Mouse (Mus musculus): ENCODE measurements around the gene Gpr137c.
A peak's percentile ranks its signal among the peaks of the same experiment; 100 is the strongest.

The Gpr137c gene

GRCm38 (mm10) chr14:45307630-45308328, 88.3 kb downstream of the Gpr137c start:
- Histone ChIP-seq H3K9me3 (ENCODE audit: low read length) (no peaks in the 10 kb centered on the region), H3K4me3 (replicated peaks; ENCODE audit: low read length) (no peak overlapping the region), H3K27me3 (ENCODE audit: insufficient read depth, low read length) (no peaks in the 10 kb centered on the region), H3K4me1 (replicated peaks; ENCODE audit: low read depth, low read length) (peaks cover 28% of the 10 kb centered on the region), H3K36me3 (ENCODE audit: insufficient read depth, low read length) (peaks cover 31% of the 10 kb centered on the region)
- TF ChIP-seq NANOG (IDR thresholded peaks at IDR 0.05; ENCODE audit: borderline replicate concordance, low read length), result no peak
- TF ChIP-seq POU5F1 (IDR thresholded peaks at IDR 0.05; ENCODE audit: borderline replicate concordance, low read length), result no peak
- no peak for TF ChIP-seq CTCF (conservative IDR thresholded peaks at IDR 0.05; ENCODE audit: low read length)

GRCm38 (mm10) chr14:45309646-45310045, 90.1 kb downstream of the Gpr137c start:
- H3K4me1 ChIP-seq (replicated peaks; ENCODE audit: low read depth, low read length), result peaks cover 42% of the 10 kb centered on the region
- H3K9me3 ChIP-seq (ENCODE audit: low read length), result no peaks in the 10 kb centered on the region
- no peaks in the 10 kb centered on the region for H3K27me3 ChIP-seq (ENCODE audit: insufficient read depth, low read length)
- peaks cover 24% of the 10 kb centered on the region for H3K36me3 ChIP-seq (ENCODE audit: insufficient read depth, low read length)
- TF ChIP-seq NANOG (IDR thresholded peaks at IDR 0.05; ENCODE audit: borderline replicate concordance, low read length) (no peak), CTCF (conservative IDR thresholded peaks at IDR 0.05; ENCODE audit: low read length) (no peak), POU5F1 (IDR thresholded peaks at IDR 0.05; ENCODE audit: borderline replicate concordance, low read length) (no peak)
- no peak overlapping the region for H3K4me3 ChIP-seq (replicated peaks; ENCODE audit: low read length)

- no peaks in the 10 kb centered on the region for H3K27me3 ChIP-seq (ENCODE audit: insufficient read depth, low read length)
- TF ChIP-seq CTCF (conservative IDR thresholded peaks at IDR 0.05; ENCODE audit: low read length), result no peak
- no peak for TF ChIP-seq NANOG (IDR thresholded peaks at IDR 0.05; ENCODE audit: borderline replicate concordance, low read length)
- TF ChIP-seq POU5F1 (IDR thresholded peaks at IDR 0.05; ENCODE audit: borderline replicate concordance, low read length), result no peak
- H3K9me3 ChIP-seq (ENCODE audit: low read length), result no peaks in the 10 kb centered on the region
- peaks cover 20% of the 10 kb centered on the region for H3K36me3 ChIP-seq (ENCODE audit: insufficient read depth, low read length)
- peaks cover 42% of the 10 kb centered on the region for H3K4me1 ChIP-seq (replicated peaks; ENCODE audit: low read depth, low read length)
- H3K4me3 ChIP-seq (replicated peaks; ENCODE audit: low read length), result no peak overlapping the region
These were observed 90.6 kb downstream of the Gpr137c start for GRCm38 (mm10) chr14:45310101-45310500.

GRCm38 (mm10) chr14:45316927-45317326, 97.4 kb downstream of the Gpr137c start:
- H3K36me3 ChIP-seq (ENCODE audit: insufficient read depth, low read length), result peaks cover 7% of the 10 kb centered on the region; the same call in 1 of the 2 replicates
- H3K9me3 ChIP-seq (ENCODE audit: low read length), result no peaks in the 10 kb centered on the region
- TF ChIP-seq NANOG (IDR thresholded peaks at IDR 0.05; ENCODE audit: borderline replicate concordance, low read length) (no peak), POU5F1 (IDR thresholded peaks at IDR 0.05; ENCODE audit: borderline replicate concordance, low read length) (no peak), CTCF (conservative IDR thresholded peaks at IDR 0.05; ENCODE audit: low read length) (no peak)
- peaks cover 45% of the 10 kb centered on the region for H3K4me1 ChIP-seq (replicated peaks; ENCODE audit: low read depth, low read length)
- H3K4me3 ChIP-seq (replicated peaks; ENCODE audit: low read length), result peak overlapping the region; percentile 98
- H3K27me3 ChIP-seq (ENCODE audit: insufficient read depth, low read length), result no peaks in the 10 kb centered on the region

GRCm38 (mm10) chr14:45317921-45318411, 98.4 kb downstream of the Gpr137c start:
- Histone ChIP-seq H3K9me3 (ENCODE audit: low read length) (no peaks in the 10 kb centered on the region), H3K4me3 (replicated peaks; ENCODE audit: low read length) (peak overlapping the region; percentile 98), H3K27me3 (ENCODE audit: insufficient read depth, low read length) (no peaks in the 10 kb centered on the region), H3K4me1 (replicated peaks; ENCODE audit: low read depth, low read length) (peaks cover 41% of the 10 kb centered on the region), H3K36me3 (ENCODE audit: insufficient read depth, low read length) (peaks cover 7% of the 10 kb centered on the region; the same call in 1 of the 2 replicates)
- no peak for TF ChIP-seq POU5F1 (IDR thresholded peaks at IDR 0.05; ENCODE audit: borderline replicate concordance, low read length)
- TF ChIP-seq NANOG (IDR thresholded peaks at IDR 0.05; ENCODE audit: borderline replicate concordance, low read length), result no peak
- no peak for TF ChIP-seq CTCF (conservative IDR thresholded peaks at IDR 0.05; ENCODE audit: low read length)

- Histone ChIP-seq H3K4me1 (replicated peaks; ENCODE audit: low read depth, low read length) (peaks cover 36% of the 10 kb centered on the region), H3K9me3 (ENCODE audit: low read length) (no peaks in the 10 kb centered on the region)
These were observed 99.1 kb downstream of the Gpr137c start, which contains the start of gene Ero1l for GRCm38 (mm10) chr14:45318426-45319236. Ero1l (minus strand) TSS chr14:45318771.

GRCm38 (mm10) chr14:45319237-45319610, 99.7 kb downstream of the Gpr137c start:
- Histone ChIP-seq H3K9me3 (ENCODE audit: low read length) (no peaks in the 10 kb centered on the region), H3K36me3 (ENCODE audit: insufficient read depth, low read length) (no peaks in the 10 kb centered on the region), H3K4me3 (replicated peaks; ENCODE audit: low read length) (peak overlapping the region; percentile 98; the same call in 1 of the 2 replicates), H3K27me3 (ENCODE audit: insufficient read depth, low read length) (no peaks in the 10 kb centered on the region), H3K4me1 (replicated peaks; ENCODE audit: low read depth, low read length) (peaks cover 31% of the 10 kb centered on the region)
- no peak for TF ChIP-seq NANOG (IDR thresholded peaks at IDR 0.05; ENCODE audit: borderline replicate concordance, low read length)
- no peak for TF ChIP-seq POU5F1 (IDR thresholded peaks at IDR 0.05; ENCODE audit: borderline replicate concordance, low read length)
- no peak for TF ChIP-seq CTCF (conservative IDR thresholded peaks at IDR 0.05; ENCODE audit: low read length)

More at GRCm38 (mm10) chr14:45318426-45319236, 99.1 kb downstream of the Gpr137c start, which contains the start of gene Ero1l:
- peak within 1 kb of the TSS; percentile 98 for H3K4me3 ChIP-seq (replicated peaks; ENCODE audit: low read length)
- H3K36me3 ChIP-seq (ENCODE audit: insufficient read depth, low read length), result peaks cover 3% of the 10 kb centered on the region; the same call in 1 of the 2 replicates
- no peak for TF ChIP-seq POU5F1 (IDR thresholded peaks at IDR 0.05; ENCODE audit: borderline replicate concordance, low read length)
- no peak for TF ChIP-seq NANOG (IDR thresholded peaks at IDR 0.05; ENCODE audit: borderline replicate concordance, low read length)
- no peak for TF ChIP-seq CTCF (conservative IDR thresholded peaks at IDR 0.05; ENCODE audit: low read length)
- no peaks in the 10 kb centered on the region for H3K27me3 ChIP-seq (ENCODE audit: insufficient read depth, low read length)

DNA sequence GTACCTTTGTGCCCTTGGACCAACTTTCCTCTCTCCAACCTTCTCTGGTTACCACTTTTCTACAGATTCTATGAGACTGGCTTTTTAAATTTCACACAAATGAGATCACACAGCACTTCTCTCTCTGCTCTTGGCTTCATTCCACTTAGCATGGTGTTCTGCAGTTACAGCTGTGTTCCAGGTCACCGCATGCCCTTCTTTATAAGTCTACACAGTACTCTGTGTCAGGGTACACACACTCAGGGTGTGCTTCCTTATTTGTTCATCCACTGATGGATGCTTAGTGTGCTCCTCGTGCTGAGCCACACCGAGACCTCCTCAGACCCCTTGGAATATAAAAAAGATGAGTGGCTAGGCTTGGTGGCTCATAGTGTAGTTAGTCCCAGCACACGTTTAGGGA, 100.6 kb downstream of the Gpr137c start:
- H3K4me1 ChIP-seq (replicated peaks; ENCODE audit: low read depth, low read length), result peaks cover 29% of the 10 kb centered on the region
- H3K36me3 ChIP-seq (ENCODE audit: insufficient read depth, low read length), result no peaks in the 10 kb centered on the region
- no peak overlapping the region for H3K4me3 ChIP-seq (replicated peaks; ENCODE audit: low read length)
- no peaks in the 10 kb centered on the region for H3K27me3 ChIP-seq (ENCODE audit: insufficient read depth, low read length)
- TF ChIP-seq NANOG (IDR thresholded peaks at IDR 0.05; ENCODE audit: borderline replicate concordance, low read length), result no peak
- TF ChIP-seq CTCF (conservative IDR thresholded peaks at IDR 0.05; ENCODE audit: low read length), result no peak
- no peak for TF ChIP-seq POU5F1 (IDR thresholded peaks at IDR 0.05; ENCODE audit: borderline replicate concordance, low read length)
- no peaks in the 10 kb centered on the region for H3K9me3 ChIP-seq (ENCODE audit: low read length)

All from E14TG2a.4 (cell line).